Mouse (Mus musculus) liver, postnatal 0 days (tissue): ENCODE measurements around the gene Map4k2.

ENCODE experiments used
- CTCF ChIP-seq: sonication (generic); IDR thresholded peaks from 2 replicates; pipeline ENCODE4 v1.5.1; 2016; ENCODE audit warnings: antibody characterized with exemption, low read depth
- EP300 ChIP-seq: IDR thresholded peaks from 2 replicates; pipeline ENCODE4 v1.6.1; 2016; ENCODE audit warnings: antibody characterized with exemption, low read depth, mild to moderate bottlenecking

- TF ChIP-seq CTCF: no peak
- no peak for TF ChIP-seq EP300
Observed at GRCm38 (mm10) chr19:6321358-6321757, 19.6 kb upstream of the Map4k2 start.
